In genomic region chr15:81700161-81700560, GRCm38 (mm10) we compare ENCODE assay signal across 27 mouse cellular contexts. TPM values are rescaled to one million over a fixed set of nuclear protein-coding genes. Genes with fewer than 3 reads are reported as not detected.
DNase-seq lines count a peak whose midpoint lies in the region; ATAC-seq and TF ChIP-seq lines count a peak whose summit lies in the region.
"Had no signal": no experiment of that assay in that cellular context is flagged by ENCODE, and none has a peak within 500 bp of the region (broad histone marks: within the 10 kb centered on the region; RNA-seq: fewer than 3 reads in every experiment).

No protein-coding gene starts in this region.

- no peak for TF ChIP-seq EP300 in liver, postnatal 0 days (IDR thresholded peaks at IDR 0.05; ENCODE audit: low read depth)

- 53% methylated on average over 2 of the region's 2 CpGs for WGBS in kidney, adult 2 months
- WGBS in liver, postnatal 0 days (ENCODE audit: insufficient replicate concordance), result 69% methylated on average over 2 of the region's 2 CpGs
- WGBS in liver, embryonic 11.5 days, result 66% methylated on average over 2 of the region's 2 CpGs

- peaks cover 10% of the 10 kb centered on the region; the same call in 1 of the 2 replicates for H3K4me1 ChIP-seq in kidney, adult 2 months (ENCODE audit: control insufficient read depth, insufficient read depth, low read length)
- 0 out of 2 replicates have a peak, but pooled peaks cover 3% of the 10 kb centered on the region for H3K4me1 ChIP-seq in liver, postnatal 0 days (ENCODE audit: insufficient read depth)
- H3K4me1 ChIP-seq in liver, embryonic 11.5 days (replicated peaks; ENCODE audit: control insufficient read depth, insufficient read depth, low read length), result no peaks in the 10 kb centered on the region; the same call in 1 of the 2 replicates
- H3K4me1 ChIP-seq: forebrain, embryonic 13.5 days; heart, embryonic 10.5 days; hindbrain, embryonic 12.5 days; limb, embryonic 13.5 days; midbrain, embryonic 12.5 days; stomach, embryonic 15.5 days had no signal

- no peak overlapping the region for H3K9ac ChIP-seq in liver, postnatal 0 days (replicated peaks)
- H3K9ac ChIP-seq in liver, embryonic 11.5 days (ENCODE audit: low read depth, low read length), result no peak overlapping the region
- H3K9ac ChIP-seq: embryonic facial prominence, embryonic 15.5 days; forebrain, embryonic 13.5 days; hindbrain, embryonic 12.5 days; limb, embryonic 13.5 days; midbrain, embryonic 12.5 days; stomach, embryonic 15.5 days had no signal

- no peak overlapping the region for H3K4me2 ChIP-seq in liver, postnatal 0 days (ENCODE audit: low read depth, low read length)
- no peak overlapping the region for H3K4me2 ChIP-seq in liver, embryonic 11.5 days
- H3K4me2 ChIP-seq: embryonic facial prominence, embryonic 15.5 days; forebrain, embryonic 13.5 days; hindbrain, embryonic 12.5 days; limb, embryonic 13.5 days; midbrain, embryonic 12.5 days; stomach, embryonic 15.5 days had no signal

- TF ChIP-seq CTCF in kidney, adult 2 months (conservative IDR thresholded peaks at IDR 0.05; ENCODE audit: insufficient read depth, insufficient read length, low read depth, low read length), result no peak
- no peak for TF ChIP-seq CTCF in liver, postnatal 0 days (IDR thresholded peaks at IDR 0.05; ENCODE audit: low read depth)

- ATAC-seq in liver, postnatal 0 days, result no peak
- ATAC-seq in liver, embryonic 11.5 days (replicated peaks; ENCODE audit: low FRiP score), result no peak
- ATAC-seq in monocyte, adult 5-6 weeks (replicated peaks; ENCODE audit: insufficient number of reproducible peaks, low FRiP score, low TSS enrichment, poor library complexity, severe bottlenecking), result peak; percentile 29; the same call in 1 of the 2 replicates
- ATAC-seq in erythroid progenitor cell, adult 5-6 weeks (replicated peaks; ENCODE audit: low FRiP score, poor library complexity, severe bottlenecking), result no peak
- ATAC-seq: forebrain, embryonic 13.5 days; hindbrain, postnatal 0 days; intestine, embryonic 16.5 days; Patski had no signal

- no peaks in the 10 kb centered on the region for H3K9me3 ChIP-seq in liver, postnatal 0 days (ENCODE audit: low read length)
- no peaks in the 10 kb centered on the region for H3K9me3 ChIP-seq in liver, embryonic 11.5 days (ENCODE audit: control insufficient read depth, low read length)
- H3K9me3 ChIP-seq: embryonic facial prominence, embryonic 10.5 days; embryonic facial prominence, embryonic 15.5 days; forebrain, embryonic 13.5 days; heart, embryonic 10.5 days; hindbrain, embryonic 12.5 days; limb, embryonic 13.5 days; midbrain, embryonic 12.5 days; stomach, embryonic 15.5 days had no signal

- H3K27me3 ChIP-seq in kidney, adult 2 months (replicated peaks; ENCODE audit: control insufficient read depth, insufficient read depth, low read length), result no peaks in the 10 kb centered on the region
- H3K27me3 ChIP-seq in liver, postnatal 0 days (ENCODE audit: insufficient read depth, low read length), result peaks cover 2% of the 10 kb centered on the region; the same call in 1 of the 2 replicates
- peaks cover 12% of the 10 kb centered on the region for H3K27me3 ChIP-seq in liver, embryonic 11.5 days (replicated peaks; ENCODE audit: control insufficient read depth, insufficient read depth, low read length)
- H3K27me3 ChIP-seq: Patski had no signal

- peak overlapping the region; percentile 92 for H3K27ac ChIP-seq in kidney, adult 2 months (ENCODE audit: insufficient read depth, low read depth, low read length)
- peak overlapping the region; percentile 80 for H3K27ac ChIP-seq in liver, postnatal 0 days (ENCODE audit: low read depth)
- no peak overlapping the region for H3K27ac ChIP-seq in liver, embryonic 11.5 days (ENCODE audit: low read depth, low read length)
- H3K27ac ChIP-seq: embryonic facial prominence, embryonic 10.5 days; embryonic facial prominence, embryonic 15.5 days; forebrain, embryonic 13.5 days; heart, embryonic 10.5 days; hindbrain, embryonic 12.5 days; hindbrain, postnatal 0 days; left cerebral cortex, adult 2 months; limb, embryonic 13.5 days; midbrain, embryonic 12.5 days; stomach, embryonic 15.5 days had no signal

- H3K36me3 ChIP-seq in kidney, adult 2 months (ENCODE audit: control insufficient read depth, insufficient read depth, low read length), result no peaks in the 10 kb centered on the region
- peaks cover 15% of the 10 kb centered on the region for H3K36me3 ChIP-seq in liver, postnatal 0 days (replicated peaks; ENCODE audit: insufficient read depth, low read length)
- peaks cover 24% of the 10 kb centered on the region for H3K36me3 ChIP-seq in liver, embryonic 11.5 days (ENCODE audit: control insufficient read depth, insufficient read depth, low read length)

- TF ChIP-seq POLR2A in kidney, adult 2 months (IDR thresholded peaks at IDR 0.05; ENCODE audit: low read depth, low read length), result no peak

- DNase-seq in kidney, adult 2 months, result no peak
- DNase-seq in kidney, adult 9 months, result no peak
- DNase-seq in liver, postnatal 0 days, result no peak
- no peak for DNase-seq in liver, embryonic 11.5 days (ENCODE audit: low spot score)
- peak; percentile 39 for DNase-seq in MEL-GATA-1-ER (ENCODE audit: extremely low read depth, low read depth)
- DNase-seq in right cerebral cortex, postnatal 4 days, result no peak
- DNase-seq: cerebellum, adult 8-10 months; cerebellum, postnatal 25 days; gastrocnemius, postnatal 25 days; heart, adult 11 months; heart, postnatal 36 days; retina, postnatal 1 day; right cerebral cortex, postnatal 14 days had no signal

- no peak overlapping the region for H3K4me3 ChIP-seq in kidney, adult 2 months (ENCODE audit: insufficient read depth, low read depth, low read length)
- no peak overlapping the region for H3K4me3 ChIP-seq in liver, postnatal 0 days (ENCODE audit: low read depth, low read length)
- H3K4me3 ChIP-seq in liver, embryonic 11.5 days (ENCODE audit: low read depth, low read length), result no peak overlapping the region
- H3K4me3 ChIP-seq: embryonic facial prominence, embryonic 10.5 days; embryonic facial prominence, embryonic 15.5 days; forebrain, embryonic 13.5 days; heart, embryonic 10.5 days; hindbrain, embryonic 12.5 days; left cerebral cortex, adult 2 months; limb, embryonic 13.5 days; midbrain, embryonic 12.5 days; stomach, embryonic 15.5 days had no signal

RNA-seq across cellular contexts. Expression of gene Chadl, which starts 3.1 kb away (rescaled TPM):
- 9.0 and 12.5 TPM in 2 replicates for polyA plus RNA-seq in kidney, adult 2 months (2012; rRNA removed)
- 0.99 and 1.4 TPM in 2 replicates for polyA plus RNA-seq in liver, postnatal 0 days (2015; fragmentation: Nextera tagmentation; extraction: Ambion mirVana)
- polyA plus RNA-seq in liver, embryonic 11.5 days (2014; fragmentation: Nextera tagmentation; extraction: Ambion mirVana), result 0.87 and 1.5 TPM in 2 replicates
- total RNA-seq in monocyte, adult 5-6 weeks (2017), result 0.29 TPM in 1 of 3 replicates, not detected in the others
- total RNA-seq in erythroid progenitor cell, adult 5-6 weeks (2015; ENCODE audit: low replicate concordance), result not detected in 2 replicates
- not detected in 2 replicates for total RNA-seq in erythroid progenitor cell, adult 5-6 weeks (2017; ENCODE audit: low replicate concordance)

RNA-seq across cellular contexts. Expression of gene L3mbtl2, which starts 36.5 kb away (rescaled TPM):
- polyA plus RNA-seq in kidney, adult 2 months (2012; rRNA removed), result 14.2 and 14.7 TPM in 2 replicates
- 7.3 and 8.2 TPM in 2 replicates for polyA plus RNA-seq in liver, postnatal 0 days (2015; fragmentation: Nextera tagmentation; extraction: Ambion mirVana)
- 39.0 and 43.1 TPM in 2 replicates for polyA plus RNA-seq in liver, embryonic 11.5 days (2014; fragmentation: Nextera tagmentation; extraction: Ambion mirVana)
- total RNA-seq in monocyte, adult 5-6 weeks (2017), result 13.0 to 31.2 TPM (median 13.7 TPM) in 3 replicates
- 6.1 and 10.9 TPM in 2 replicates for total RNA-seq in erythroid progenitor cell, adult 5-6 weeks (2015; ENCODE audit: low replicate concordance)
- 10.4 and 30.9 TPM in 2 replicates for total RNA-seq in erythroid progenitor cell, adult 5-6 weeks (2017; ENCODE audit: low replicate concordance)

RNA-seq across cellular contexts. Expression of gene Zc3h7b, which starts 44.7 kb away (rescaled TPM):
- 46.5 and 47.3 TPM in 2 replicates for polyA plus RNA-seq in kidney, adult 2 months (2012; rRNA removed)
- 3.3 and 4.2 TPM in 2 replicates for polyA plus RNA-seq in liver, postnatal 0 days (2015; fragmentation: Nextera tagmentation; extraction: Ambion mirVana)
- polyA plus RNA-seq in liver, embryonic 11.5 days (2014; fragmentation: Nextera tagmentation; extraction: Ambion mirVana), result 23.4 and 24.2 TPM in 2 replicates
- total RNA-seq in monocyte, adult 5-6 weeks (2017), result 6.6 to 14.2 TPM (median 7.1 TPM) in 3 replicates
- total RNA-seq in erythroid progenitor cell, adult 5-6 weeks (2015; ENCODE audit: low replicate concordance), result 4.6 and 7.2 TPM in 2 replicates
- total RNA-seq in erythroid progenitor cell, adult 5-6 weeks (2017; ENCODE audit: low replicate concordance), result 1.8 and 3.6 TPM in 2 replicates

RNA-seq across cellular contexts. Expression of gene Rangap1, which starts 45.2 kb away (rescaled TPM):
- 24.6 and 25.8 TPM in 2 replicates for polyA plus RNA-seq in kidney, adult 2 months (2012; rRNA removed)
- 31.3 and 38.0 TPM in 2 replicates for polyA plus RNA-seq in liver, postnatal 0 days (2015; fragmentation: Nextera tagmentation; extraction: Ambion mirVana)
- polyA plus RNA-seq in liver, embryonic 11.5 days (2014; fragmentation: Nextera tagmentation; extraction: Ambion mirVana), result 134 and 139 TPM in 2 replicates
- total RNA-seq in monocyte, adult 5-6 weeks (2017), result 37.6 to 62.3 TPM (median 38.3 TPM) in 3 replicates
- 103 and 106 TPM in 2 replicates for total RNA-seq in erythroid progenitor cell, adult 5-6 weeks (2015; ENCODE audit: low replicate concordance)
- total RNA-seq in erythroid progenitor cell, adult 5-6 weeks (2017; ENCODE audit: low replicate concordance), result 162 and 182 TPM in 2 replicates
